Mouse (Mus musculus) testis, adult 10 weeks (tissue): ENCODE measurements around the gene Gm13083. TPM values are rescaled to one million over a fixed set of nuclear protein-coding genes. Genes with fewer than 3 reads are reported as not detected.

ENCODE experiments used
- polyA plus RNA-seq: library from polyadenylated mRNA; stranded (reverse); fragments of 350-450 nt; fragmentation: Illumina TruSeq; extraction: RNeasy Lipid Tissue Mini Kit (QIAGEN cat#74804); gene quantifications from one replicate; pipeline ENCODE4 v1.2.3, GENCODE M21; 2014; ENCODE audit warnings: low read depth, low replicate concordance

Gm13083 gene
- not detected for polyA plus RNA-seq

GRCm38 (mm10) chr4:143614703-143615102 lies at the start of gene Gm13083:
Gm13083 (plus strand) TSS chr4:143615003.

GRCm38 (mm10) chr4:143657146-143657545 lies 42.3 kb downstream of the Gm13083 start, which contains the start of gene Gm13088:
Gm13088 (minus strand) TSS chr4:143657246.

Other genes with a start within 250 kb of the Gm13083 start
- 31.7 TPM for gene Pramel1, start 220.6 kb upstream of the Gm13083 start, polyA plus RNA-seq
- 26.5 TPM for gene Pramef8, start 202.6 kb upstream of the Gm13083 start, polyA plus RNA-seq
- gene Oog4, start 164.7 kb upstream of the Gm13083 start, polyA plus RNA-seq, result 0.29 TPM
- not detected for gene Gm13043, start 103.7 kb upstream of the Gm13083 start, polyA plus RNA-seq
- not detected for gene Gm13040, start 79.0 kb upstream of the Gm13083 start, polyA plus RNA-seq
- not detected for gene BC080695, start 63.3 kb upstream of the Gm13083 start, polyA plus RNA-seq
- not detected for gene Gm13057, start 63.3 kb upstream of the Gm13083 start, polyA plus RNA-seq
- gene Gm13088, start 42.2 kb downstream of the Gm13083 start, polyA plus RNA-seq, result not detected
- gene Gm13089, start 87.7 kb downstream of the Gm13083 start, polyA plus RNA-seq, result not detected
- gene Gm13078, start 104.5 kb downstream of the Gm13083 start, polyA plus RNA-seq, result not detected
- not detected for gene Gm13023, start 174.3 kb downstream of the Gm13083 start, polyA plus RNA-seq
- not detected for gene Gm13084, start 201.1 kb downstream of the Gm13083 start, polyA plus RNA-seq
- not detected for gene Gm13103, start 231.5 kb downstream of the Gm13083 start, polyA plus RNA-seq